Mouse (Mus musculus) E14TG2a.4 (cell line): ENCODE results near the gene Tapt1.

Source experiments
- H3K27me3 ChIP-seq: 2 replicates; pipeline ENCODE4 v1.6.1; 2014; ENCODE audit warnings: low read length, control low read depth; ENCODE audit not compliant: insufficient read depth
- H3K36me3 ChIP-seq: 2 replicates; pipeline ENCODE4 v1.6.1; 2014; ENCODE audit warnings: low read length, control low read depth; ENCODE audit not compliant: insufficient read depth
- H3K4me1 ChIP-seq: replicated peaks from 2 replicates; pipeline ENCODE4 v1.6.1; 2014; ENCODE audit warnings: low read depth, low read length, control low read depth
- H3K4me3 ChIP-seq: replicated peaks from 2 replicates; pipeline ENCODE4 v1.5.1; 2014; ENCODE audit warnings: mild to moderate bottlenecking, low read length
- H3K9me3 ChIP-seq: 2 replicates; pipeline ENCODE4 v1.6.1; 2014; ENCODE audit warnings: low read length, control low read depth
- CTCF ChIP-seq: conservative IDR thresholded peaks from 2 replicates; pipeline ENCODE4 v1.5.1; 2014; ENCODE audit warnings: low read length
- NANOG ChIP-seq: IDR thresholded peaks from 2 replicates; pipeline ENCODE4 v1.6.1; 2014; ENCODE audit warnings: borderline replicate concordance, low read length, mixed read lengths
- POU5F1 ChIP-seq: IDR thresholded peaks from 2 replicates; pipeline ENCODE4 v1.6.1; 2014; ENCODE audit warnings: low read length, borderline replicate concordance

Gene Tapt1

DNA sequence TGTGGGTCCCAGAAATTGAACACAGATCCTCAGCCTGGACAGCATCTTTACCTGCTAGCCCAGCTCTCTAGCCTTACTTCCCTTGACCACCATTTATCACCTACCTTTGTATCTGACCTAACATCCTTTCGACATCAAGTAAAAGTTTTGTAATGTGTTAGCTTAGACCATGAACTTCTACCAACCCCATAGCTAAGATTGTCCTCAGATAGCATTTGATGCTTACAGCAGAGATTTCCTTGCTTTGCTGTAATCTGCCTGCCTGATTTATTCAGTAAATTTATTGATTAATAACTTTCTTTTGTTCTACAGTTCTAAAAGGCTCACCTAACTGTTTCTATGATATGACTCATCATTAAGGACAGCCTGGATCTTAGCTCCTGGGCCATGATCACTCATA lies 15.3 kb upstream of the Tapt1 start:
- no peaks in the 10 kb centered on the region for H3K36me3 ChIP-seq
- TF ChIP-seq CTCF (no peak), POU5F1 (no peak), NANOG (no peak)
- H3K4me1 ChIP-seq, result 0 out of 2 replicates have a peak, but pooled peaks cover 3% of the 10 kb centered on the region
- peaks cover 10% of the 10 kb centered on the region; the same call in 1 of the 2 replicates for H3K27me3 ChIP-seq
- no peak overlapping the region for H3K4me3 ChIP-seq
- no peaks in the 10 kb centered on the region for H3K9me3 ChIP-seq

GRCm38 (mm10) chr5:44239187-44240136 lies 13.0 kb upstream of the Tapt1 start:
- Histone ChIP-seq H3K4me1 (peaks cover 3% of the 10 kb centered on the region; the same call in 1 of the 2 replicates), H3K27me3 (peaks cover 4% of the 10 kb centered on the region; the same call in 1 of the 2 replicates), H3K4me3 (no peak overlapping the region), H3K36me3 (no peaks in the 10 kb centered on the region), H3K9me3 (no peaks in the 10 kb centered on the region)
- no peak for TF ChIP-seq NANOG

DNA sequence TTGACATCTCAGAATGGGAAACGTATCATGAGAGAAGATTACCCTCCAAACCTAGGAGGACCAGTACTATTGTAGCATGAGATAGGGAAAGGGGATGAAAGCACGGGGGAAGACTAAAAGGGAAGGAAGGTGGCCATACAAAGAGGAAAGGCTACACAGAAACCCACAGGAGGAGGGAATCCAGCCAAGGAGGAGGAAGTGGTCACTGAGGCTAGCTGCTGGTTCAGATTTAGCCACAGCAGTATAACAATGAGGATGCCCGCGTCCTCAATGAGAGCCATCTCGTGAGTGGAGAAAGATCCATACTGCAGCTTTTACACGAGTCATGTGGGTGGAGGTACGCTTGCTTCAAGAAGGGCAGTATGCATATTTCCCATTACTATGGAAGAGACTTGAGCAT lies 11.8 kb upstream of the Tapt1 start:
- Histone ChIP-seq H3K4me3 (no peak overlapping the region), H3K27me3 (no peaks in the 10 kb centered on the region), H3K36me3 (no peaks in the 10 kb centered on the region), H3K4me1 (peaks cover 3% of the 10 kb centered on the region; the same call in 1 of the 2 replicates), H3K9me3 (no peaks in the 10 kb centered on the region)
- no peak for TF ChIP-seq CTCF
- TF ChIP-seq NANOG, result no peak
- no peak for TF ChIP-seq POU5F1

GRCm38 (mm10) chr5:44234606-44235005 lies 8.2 kb upstream of the Tapt1 start:
- Histone ChIP-seq H3K4me3 (no peak overlapping the region), H3K36me3 (no peaks in the 10 kb centered on the region), H3K27me3 (no peaks in the 10 kb centered on the region), H3K9me3 (no peaks in the 10 kb centered on the region), H3K4me1 (peaks cover 3% of the 10 kb centered on the region; the same call in 1 of the 2 replicates)
- TF ChIP-seq NANOG (no peak), CTCF (no peak), POU5F1 (no peak)

DNA sequence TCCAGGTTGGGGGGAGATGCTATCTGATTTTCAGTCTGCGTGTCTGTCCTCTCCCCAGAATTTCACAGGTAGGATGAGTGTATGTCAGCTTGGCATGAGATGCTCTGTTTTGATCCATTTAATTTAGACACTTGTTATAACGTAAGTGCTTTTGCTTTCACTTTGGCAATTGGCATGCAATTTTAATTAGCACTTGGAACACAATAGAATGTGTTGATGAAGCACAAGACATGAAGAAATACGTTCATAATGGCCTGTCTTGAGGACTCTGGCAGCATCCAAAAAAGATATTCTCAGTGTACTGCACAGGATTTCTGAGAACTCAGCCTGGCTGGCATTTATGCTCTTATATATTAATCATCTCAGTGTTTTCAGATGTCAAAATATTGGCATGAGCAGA lies 7.5 kb upstream of the Tapt1 start:
- no peaks in the 10 kb centered on the region for H3K27me3 ChIP-seq
- H3K36me3 ChIP-seq, result no peaks in the 10 kb centered on the region
- no peaks in the 10 kb centered on the region for H3K9me3 ChIP-seq
- no peak for TF ChIP-seq NANOG
- TF ChIP-seq CTCF, result no peak
- no peak for TF ChIP-seq POU5F1
- no peak overlapping the region for H3K4me3 ChIP-seq
- peaks cover under 1% of the 10 kb centered on the region; the same call in 1 of the 2 replicates for H3K4me1 ChIP-seq

GRCm38 (mm10) chr5:44228756-44229155 lies 2.3 kb upstream of the Tapt1 start:
- no peak for TF ChIP-seq CTCF
- no peak for TF ChIP-seq NANOG
- TF ChIP-seq POU5F1, result no peak
- Histone ChIP-seq H3K9me3 (no peaks in the 10 kb centered on the region), H3K36me3 (no peaks in the 10 kb centered on the region), H3K4me3 (no peak overlapping the region), H3K27me3 (no peaks in the 10 kb centered on the region), H3K4me1 (peaks cover 35% of the 10 kb centered on the region)

DNA sequence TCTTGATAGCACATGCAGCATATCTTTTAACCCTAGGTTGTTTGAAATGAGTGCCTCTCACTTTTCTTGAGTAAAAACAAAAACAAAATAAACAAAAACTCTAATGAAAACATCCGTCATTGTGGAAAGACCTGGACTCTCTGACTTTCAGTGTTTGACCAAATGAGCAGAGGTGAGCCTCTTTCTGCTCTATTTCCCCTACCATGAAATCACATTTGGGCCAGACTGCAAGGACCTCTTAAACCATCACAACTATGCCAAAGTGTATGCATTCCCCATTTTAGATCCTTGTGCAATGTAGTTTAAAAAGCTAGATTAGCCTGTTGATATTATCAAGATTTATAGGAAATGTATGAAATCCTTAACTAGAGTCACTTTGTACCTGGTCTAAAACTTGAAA lies 1.9 kb upstream of the Tapt1 start:
- no peaks in the 10 kb centered on the region for H3K36me3 ChIP-seq
- H3K9me3 ChIP-seq, result no peaks in the 10 kb centered on the region
- TF ChIP-seq NANOG (no peak), CTCF (no peak), POU5F1 (no peak)
- H3K4me1 ChIP-seq, result peaks cover 39% of the 10 kb centered on the region
- H3K27me3 ChIP-seq, result no peaks in the 10 kb centered on the region
- no peak overlapping the region for H3K4me3 ChIP-seq

- peak overlapping the region; percentile 88 for H3K4me3 ChIP-seq
- H3K4me1 ChIP-seq, result peaks cover 48% of the 10 kb centered on the region
- no peaks in the 10 kb centered on the region for H3K27me3 ChIP-seq
- TF ChIP-seq CTCF (no peak), NANOG (no peak), POU5F1 (no peak)
- no peaks in the 10 kb centered on the region for H3K36me3 ChIP-seq
- no peaks in the 10 kb centered on the region for H3K9me3 ChIP-seq
Measured at GRCm38 (mm10) chr5:44227462-44227840, 1.0 kb upstream of the Tapt1 start.

GRCm38 (mm10) chr5:44225911-44226520 lies 410 bp downstream of the Tapt1 start:
- Histone ChIP-seq H3K9me3 (no peaks in the 10 kb centered on the region), H3K36me3 (no peaks in the 10 kb centered on the region), H3K27me3 (no peaks in the 10 kb centered on the region), H3K4me3 (peak overlapping the region; percentile 88), H3K4me1 (peaks cover 48% of the 10 kb centered on the region)
- TF ChIP-seq CTCF (no peak), POU5F1 (no peak), NANOG (no peak)
